Comparison of ENCODE assay signal across 8 mouse cellular contexts in the genomic region with DNA sequence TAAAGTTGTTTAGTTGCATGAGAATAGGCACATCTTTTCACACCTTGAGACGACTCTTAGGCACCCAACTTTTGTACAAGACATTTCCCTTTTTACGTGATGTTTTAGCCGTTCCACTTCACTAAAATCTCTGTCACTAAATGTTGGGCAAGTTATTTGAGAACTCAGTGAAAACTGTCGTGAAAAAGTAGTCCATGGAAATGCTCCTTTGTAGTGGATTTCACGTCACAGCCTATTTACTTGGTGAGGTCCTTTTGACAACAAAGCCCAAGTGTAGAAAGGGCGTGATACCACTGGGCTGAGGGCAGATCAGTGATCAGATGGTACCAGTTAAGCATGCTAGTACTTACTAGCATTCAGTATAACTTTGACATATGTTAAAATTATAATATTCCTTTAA. TPM values are rescaled to one million over a fixed set of nuclear protein-coding genes. Genes with fewer than 3 reads are reported as not detected.
DNase-seq lines count a peak whose midpoint lies in the region; ATAC-seq and TF ChIP-seq lines count a peak whose summit lies in the region.

No protein-coding gene starts in this region.

- 9% methylated on average over 6 of the region's 6 CpGs for WGBS in cerebellum, adult 2 months
- 10% methylated on average over 6 of the region's 6 CpGs for WGBS in forebrain, embryonic 13.5 days
- WGBS in liver, embryonic 13.5 days (ENCODE audit: insufficient replicate concordance): 20% methylated on average over 6 of the region's 6 CpGs

- H3K9ac ChIP-seq in forebrain, embryonic 13.5 days: peak overlapping the region; percentile 93
- peak overlapping the region; percentile 85 for H3K9ac ChIP-seq in liver, embryonic 13.5 days

- no peaks in the 10 kb centered on the region for H3K9me3 ChIP-seq in forebrain, embryonic 13.5 days (replicated peaks)
- no peaks in the 10 kb centered on the region for H3K9me3 ChIP-seq in liver, embryonic 13.5 days (replicated peaks)

- no peaks in the 10 kb centered on the region for H3K36me3 ChIP-seq in forebrain, embryonic 13.5 days (ENCODE audit: poor library complexity, severe bottlenecking)
- H3K36me3 ChIP-seq in liver, embryonic 13.5 days: no peaks in the 10 kb centered on the region

- no peak for DNase-seq in cerebellum, adult 2 months
- DNase-seq in cerebellum, postnatal 25 days: no peak
- peak; percentile 37 for DNase-seq in 3T3-L1 (ENCODE audit: low read depth, low spot score)
- no peak for DNase-seq in liver, embryonic 13.5 days
- no peak for DNase-seq in layer of hippocampus, postnatal 10 days (ENCODE audit: low spot score in 2 of 2)
- DNase-seq in cerebellum, postnatal 14 days: no peak

- no peaks in the 10 kb centered on the region; the same call in none of the 2 replicates for H3K4me1 ChIP-seq in cerebellum, adult 2 months (ENCODE audit: control insufficient read depth, insufficient read depth, low read length)
- peaks cover 21% of the 10 kb centered on the region for H3K4me1 ChIP-seq in forebrain, embryonic 13.5 days
- H3K4me1 ChIP-seq in liver, embryonic 13.5 days (replicated peaks): peaks cover 27% of the 10 kb centered on the region

- no peak for TF ChIP-seq POLR2A in cerebellum, adult 2 months (IDR thresholded peaks at IDR 0.05; ENCODE audit: borderline replicate concordance, insufficient read depth, low read length)

- ATAC-seq in forebrain, embryonic 13.5 days: no peak
- ATAC-seq in liver, embryonic 13.5 days (ENCODE audit: low read depth): no peak
- ATAC-seq in granulocyte monocyte progenitor cell, adult 5-6 weeks (replicated peaks; ENCODE audit: poor library complexity, severe bottlenecking): no peak

- H3K27me3 ChIP-seq in cerebellum, adult 2 months (ENCODE audit: control insufficient read depth, insufficient read depth, low read length): no peaks in the 10 kb centered on the region
- 0 out of 2 replicates have a peak, but pooled peaks cover 1% of the 10 kb centered on the region for H3K27me3 ChIP-seq in forebrain, embryonic 13.5 days
- H3K27me3 ChIP-seq in liver, embryonic 13.5 days: peaks cover 30% of the 10 kb centered on the region

- H3K4me2 ChIP-seq in forebrain, embryonic 13.5 days: peak overlapping the region; percentile 80
- H3K4me2 ChIP-seq in liver, embryonic 13.5 days: peak overlapping the region; percentile 99

- H3K4me3 ChIP-seq in cerebellum, adult 2 months (replicated peaks; ENCODE audit: insufficient read depth, low read depth, low read length): peak overlapping the region; percentile 88
- peak overlapping the region; percentile 95 for H3K4me3 ChIP-seq in forebrain, embryonic 13.5 days
- peak overlapping the region; percentile 82 for H3K4me3 ChIP-seq in liver, embryonic 13.5 days (replicated peaks)

- no peak for TF ChIP-seq CTCF in cerebellum, adult 2 months (IDR thresholded peaks at IDR 0.05; ENCODE audit: borderline replicate concordance, insufficient read depth, low read depth, low read length)

- H3K27ac ChIP-seq in cerebellum, adult 2 months (ENCODE audit: insufficient read depth, low read length): no peak overlapping the region
- no peak overlapping the region for H3K27ac ChIP-seq in forebrain, embryonic 13.5 days
- no peak overlapping the region for H3K27ac ChIP-seq in liver, embryonic 13.5 days

RNA-seq across cellular contexts. Expression of gene Ubtd2, which starts 1.2 kb away (rescaled TPM):
- 26.4 and 31.8 TPM in 2 replicates for polyA plus RNA-seq in cerebellum, adult 2 months (2012; rRNA removed)
- 59.4 and 60.4 TPM in 2 replicates for polyA plus RNA-seq in forebrain, embryonic 13.5 days (2015; fragmentation: Nextera tagmentation; extraction: Ambion mirVana)
- 5.1 and 5.9 TPM in 2 replicates for polyA plus RNA-seq in liver, embryonic 13.5 days (2015; fragmentation: Nextera tagmentation; extraction: Ambion mirVana)
- 9.5 and 14.1 TPM in 2 replicates for total RNA-seq in granulocyte monocyte progenitor cell, adult 5-6 weeks (2014; fragmentation: Nextera tagmentation)
- 3.6 and 7.3 TPM in 2 replicates for total RNA-seq in granulocyte monocyte progenitor cell, adult 5-6 weeks (2017)
- 10 to 100 TPM; 45.3 to 45.5 TPM for total RNA-seq in layer of hippocampus, postnatal 10 days (2021)
